Mouse (Mus musculus) thymus, adult 2 months (tissue): ENCODE data around the gene Rtn4rl1. TPM values are rescaled to one million over a fixed set of nuclear protein-coding genes. Genes with fewer than 3 reads are reported as not detected.

ENCODE experiments used
- DNase-seq: peaks from one replicate; pipeline ENCODE4 v3.0.0; 2021
- H3K27ac ChIP-seq: fragments of 200-500 bp; 2 replicates; pipeline ENCODE4 v1.5.1; 2012; ENCODE audit warnings: low read length, control low read depth; ENCODE audit not compliant: control insufficient read depth, insufficient read depth
- H3K27me3 ChIP-seq: fragments of 200-500 bp; 2 replicates; pipeline ENCODE4 v1.6.1; 2012; ENCODE audit warnings: mild to moderate bottlenecking, low read length, moderate library complexity, mixed read lengths; ENCODE audit not compliant: control insufficient read depth, insufficient read depth
- H3K36me3 ChIP-seq: fragments of 200-500 bp; 2 replicates; pipeline ENCODE4 v1.6.1; 2012; ENCODE audit warnings: mild to moderate bottlenecking, low read length, moderate library complexity; ENCODE audit not compliant: control insufficient read depth, insufficient read depth
- H3K4me1 ChIP-seq: fragments of 200-500 bp; replicated peaks from 2 replicates; pipeline ENCODE4 v1.6.1; 2012; ENCODE audit warnings: low read length; ENCODE audit not compliant: control insufficient read depth, insufficient read depth
- H3K4me3 ChIP-seq: fragments of 200-500 bp; 2 replicates; pipeline ENCODE4 v1.5.1; 2012; ENCODE audit warnings: mild to moderate bottlenecking, low read length, control low read depth, moderate library complexity; ENCODE audit not compliant: control insufficient read depth, insufficient read depth
- CTCF ChIP-seq: fragments of 200-500 bp; IDR thresholded peaks from 2 replicates; pipeline ENCODE4 v1.5.1; 2012; ENCODE audit warnings: mild to moderate bottlenecking, control low read depth, low read length, moderate library complexity, borderline replicate concordance; ENCODE audit not compliant: control insufficient read depth, poor library complexity, insufficient read depth; ENCODE audit errors: extremely low read depth
- POLR2A ChIP-seq: fragments of 200-500 bp; IDR thresholded peaks from 2 replicates; pipeline ENCODE4 v1.6.1; 2012; ENCODE audit warnings: mild to moderate bottlenecking, low read length, control low read depth, moderate library complexity; ENCODE audit not compliant: control insufficient read depth, poor library complexity, insufficient read depth; ENCODE audit errors: extremely low read depth
- WGBS: fragments of 180-500 bp; shearing (Covaris S2); methylation state at CpG from one replicate; pipeline ENCODE4 v1.1.7; 2018; 5-methylcytosine and 5-hydroxymethylcytosine counted together
- polyA plus RNA-seq: library from polyadenylated mRNA; depleted of rRNA; stranded (reverse); fragments of >200 nt; gene quantifications from 2 replicates; pipeline ENCODE4 v1.2.3, GENCODE M21; 2012

Rtn4rl1 gene
- polyA plus RNA-seq, 1 experiment, result 15.3 TPM

GRCm38 (mm10) chr11:75184573-75184972 is 9.0 kb upstream of the Rtn4rl1 start:
- H3K36me3 ChIP-seq, result no peaks in the 10 kb centered on the region
- no peaks in the 10 kb centered on the region for H3K27me3 ChIP-seq
- WGBS, result 98% methylated on average over 5 of the region's 5 CpGs
- H3K27ac ChIP-seq, result no peak overlapping the region
- H3K4me3 ChIP-seq, result no peak overlapping the region
- DNase-seq, result no peak
- peaks cover 4% of the 10 kb centered on the region for H3K4me1 ChIP-seq
- TF ChIP-seq POLR2A (no peak), CTCF (no peak)

- Histone ChIP-seq H3K4me3 (no peak overlapping the region), H3K36me3 (no peaks in the 10 kb centered on the region), H3K27me3 (no peaks in the 10 kb centered on the region), H3K4me1 (peaks cover 8% of the 10 kb centered on the region), H3K27ac (no peak overlapping the region)
- no peak for TF ChIP-seq POLR2A
- no peak for TF ChIP-seq CTCF
- WGBS, result 92% methylated on average over 2 of the region's 2 CpGs
- no peak for DNase-seq
Measured at GRCm38 (mm10) chr11:75184986-75185385, 8.6 kb upstream of the Rtn4rl1 start.

- under 1% methylated on average over 22 of the region's 22 CpGs for WGBS
- peaks cover 21% of the 10 kb centered on the region for H3K4me1 ChIP-seq
Measured at GRCm38 (mm10) chr11:75189713-75190370, 3.7 kb upstream of the Rtn4rl1 start.

GRCm38 (mm10) chr11:75190371-75190724 is 3.2 kb upstream of the Rtn4rl1 start:
- Histone ChIP-seq H3K36me3 (no peaks in the 10 kb centered on the region), H3K4me1 (peaks cover 26% of the 10 kb centered on the region), H3K27ac (no peak overlapping the region), H3K27me3 (no peaks in the 10 kb centered on the region), H3K4me3 (peak overlapping the region; percentile 97)
- DNase-seq, result peak; percentile 82
- whole genome bisulfite sequencing, result under 1% methylated on average over 24 of the region's 24 CpGs
- TF ChIP-seq POLR2A (peak; percentile 35; the same call in 1 of the 2 replicates), CTCF (peak; percentile 32; the same call in 1 of the 2 replicates)

More at GRCm38 (mm10) chr11:75189713-75190370, 3.7 kb upstream of the Rtn4rl1 start:
- no peak overlapping the region for H3K27ac ChIP-seq
- H3K4me3 ChIP-seq, result peak overlapping the region; percentile 97
- no peaks in the 10 kb centered on the region for H3K36me3 ChIP-seq
- no peak for DNase-seq
- TF ChIP-seq POLR2A (no peak), CTCF (no peak)
- no peaks in the 10 kb centered on the region for H3K27me3 ChIP-seq

GRCm38 (mm10) chr11:75190905-75191441 is 2.6 kb upstream of the Rtn4rl1 start, which contains the start of gene Dph1:
Gene Dph1 (minus strand): TSS chr11:75191241.
- Histone ChIP-seq H3K4me3 (peak within 1 kb of the TSS; percentile 97), H3K27me3 (no peaks in the 10 kb centered on the region), H3K27ac (no peak within 1 kb of the TSS), H3K4me1 (peaks cover 33% of the 10 kb centered on the region), H3K36me3 (no peaks in the 10 kb centered on the region)
- DNase-seq, result no peak
- WGBS, result 75% methylated on average over 5 of the region's 5 CpGs
- TF ChIP-seq CTCF, result no peak
- TF ChIP-seq POLR2A, result no peak

- no peaks in the 10 kb centered on the region for H3K36me3 ChIP-seq
- peaks cover 36% of the 10 kb centered on the region for H3K4me1 ChIP-seq
- TF ChIP-seq POLR2A (no peak), CTCF (no peak)
- DNase-seq, result no peak
- no peak overlapping the region for H3K4me3 ChIP-seq
- WGBS, result 89% methylated on average over 6 of the region's 6 CpGs
- H3K27ac ChIP-seq, result no peak overlapping the region
- no peaks in the 10 kb centered on the region for H3K27me3 ChIP-seq
Measured at GRCm38 (mm10) chr11:75191841-75192240, 1.7 kb upstream of the Rtn4rl1 start.
